Mouse (Mus musculus): ENCODE data around the gene F7.

- TF ChIP-seq ZC3H11A (IDR thresholded peaks at IDR 0.05; ENCODE audit: borderline replicate concordance, low read depth, low read length) (no peak), HCFC1 (IDR thresholded peaks at IDR 0.05; ENCODE audit: borderline replicate concordance, insufficient read depth, low read length) (no peak), ZNF384 (IDR thresholded peaks at IDR 0.05; ENCODE audit: low read depth, low read length) (no peak), CHD2 (IDR thresholded peaks at IDR 0.05; ENCODE audit: low read depth, low read length) (no peak)
These were observed 11.7 kb downstream of the F7 start for GRCm38 (mm10) chr8:13037569-13037968.

Data from ES-E14 (cell line).